Mouse (Mus musculus): ENCODE measurements around the gene Nell2.
A peak's percentile ranks its signal among the peaks of the same experiment; 100 is the strongest.

Nell2 gene

DNA sequence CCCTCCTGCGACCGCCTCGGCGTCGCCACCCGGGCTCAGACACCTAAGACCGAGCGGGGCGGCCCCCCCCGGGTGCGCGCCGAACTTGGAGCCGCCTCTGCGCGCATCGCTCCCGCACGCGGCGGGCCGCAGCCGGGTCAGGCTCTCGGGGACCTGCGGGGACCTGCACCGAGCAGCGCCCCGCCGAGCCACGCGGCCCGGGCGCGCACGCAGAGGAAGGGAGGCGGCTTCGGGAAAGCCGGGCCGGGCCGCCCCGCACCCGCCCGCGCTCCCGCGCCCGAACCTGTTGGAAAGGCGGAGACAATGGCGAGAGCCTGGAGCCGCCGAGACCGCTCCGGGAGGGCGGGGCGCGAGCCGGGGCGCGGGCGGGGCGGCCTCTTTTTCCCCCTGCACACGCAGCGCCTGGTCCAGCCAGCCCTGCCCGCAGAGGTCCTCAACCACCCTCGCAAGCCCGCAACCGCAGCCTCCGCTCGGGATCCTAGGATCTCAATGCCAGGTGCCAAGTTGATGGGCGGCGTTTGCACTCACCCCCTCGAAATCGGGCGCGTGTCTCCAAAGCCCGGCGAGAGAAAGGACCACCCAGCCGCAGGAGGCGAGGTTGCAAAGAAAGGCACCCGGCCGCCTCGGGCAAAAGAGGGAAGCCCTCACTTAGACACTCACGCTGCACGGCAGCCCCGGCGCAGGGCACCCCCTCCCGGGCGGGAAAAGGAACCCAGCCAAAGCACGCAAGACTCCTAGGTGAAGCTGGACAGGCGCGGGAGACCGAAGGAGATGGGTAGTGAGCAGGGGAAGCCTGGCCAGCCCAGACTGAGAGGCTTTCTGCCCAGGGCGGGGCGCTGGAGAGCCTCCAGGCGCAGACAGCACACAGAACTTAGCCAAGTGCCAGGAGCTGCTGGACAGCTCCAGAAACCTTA lies at the start of gene Nell2:
TSS of gene Nell2 (minus strand) at position 612 of the 914 bp plus-strand sequence.
- peak; percentile 76 for ATAC-seq (ENCODE audit: low TSS enrichment)

DNA sequence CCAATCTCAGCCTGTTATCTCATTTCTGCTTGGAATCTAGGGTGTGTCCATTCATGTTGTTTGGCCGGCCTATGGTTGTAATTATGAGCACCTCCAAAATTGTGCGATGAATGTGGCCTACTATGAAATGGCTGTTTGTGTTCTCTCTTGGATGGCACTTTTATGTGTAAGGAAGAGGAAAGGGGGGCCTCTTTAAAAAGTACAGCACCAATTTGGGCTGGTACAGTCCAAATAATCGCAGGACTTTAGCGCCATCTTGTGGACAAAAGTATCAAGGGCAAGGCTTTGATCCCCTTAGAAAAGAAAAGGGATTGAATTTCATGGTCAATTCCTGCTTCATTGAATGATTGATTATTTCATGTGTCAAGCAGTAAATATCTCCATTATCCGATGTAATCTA lies 46.3 kb upstream of the Nell2 start:
- peak; percentile 83; the same call in 1 of the 2 replicates for ATAC-seq (ENCODE audit: low TSS enrichment)

DNA sequence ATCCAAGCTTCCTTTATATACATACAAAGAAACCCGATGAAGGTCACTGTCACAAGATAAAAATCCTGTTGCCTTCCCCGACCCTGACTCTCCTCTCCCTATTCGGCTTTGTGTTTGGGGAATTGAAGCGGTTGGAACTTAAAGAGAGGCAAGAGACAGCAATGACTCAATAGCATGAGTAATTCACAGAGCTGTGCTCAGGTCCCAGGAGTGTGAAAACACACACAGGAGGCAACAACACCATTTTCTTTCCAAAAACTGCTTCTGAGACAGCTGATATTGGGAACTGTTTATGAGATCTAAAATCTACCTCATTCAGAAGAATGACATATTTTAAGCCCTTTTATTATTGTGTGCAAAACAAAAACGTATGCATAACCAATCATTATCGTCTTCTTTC lies 41.2 kb upstream of the Nell2 start:
- ATAC-seq (ENCODE audit: low TSS enrichment) = peak; percentile 64

DNA sequence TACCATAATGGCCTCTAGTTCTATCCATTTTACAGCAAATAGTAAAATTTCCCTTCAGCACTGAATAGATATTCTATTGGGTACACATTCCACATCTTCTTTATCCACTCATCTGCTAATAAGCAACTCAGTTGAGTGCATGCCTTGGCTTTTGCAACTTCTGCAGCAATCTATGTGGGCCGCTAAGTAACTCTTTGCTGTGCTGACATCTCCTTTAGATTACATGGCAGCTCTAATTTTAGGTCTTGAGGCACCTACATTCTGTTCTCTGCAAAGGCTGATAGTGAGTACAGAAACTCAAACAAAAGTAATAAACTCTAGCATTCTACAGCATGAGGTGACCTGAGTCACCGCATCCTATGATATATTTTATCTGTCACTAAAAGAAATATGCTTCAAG lies 36.8 kb upstream of the Nell2 start:
- peak; percentile 64; the same call in 1 of the 2 replicates for ATAC-seq (ENCODE audit: low TSS enrichment)

DNA sequence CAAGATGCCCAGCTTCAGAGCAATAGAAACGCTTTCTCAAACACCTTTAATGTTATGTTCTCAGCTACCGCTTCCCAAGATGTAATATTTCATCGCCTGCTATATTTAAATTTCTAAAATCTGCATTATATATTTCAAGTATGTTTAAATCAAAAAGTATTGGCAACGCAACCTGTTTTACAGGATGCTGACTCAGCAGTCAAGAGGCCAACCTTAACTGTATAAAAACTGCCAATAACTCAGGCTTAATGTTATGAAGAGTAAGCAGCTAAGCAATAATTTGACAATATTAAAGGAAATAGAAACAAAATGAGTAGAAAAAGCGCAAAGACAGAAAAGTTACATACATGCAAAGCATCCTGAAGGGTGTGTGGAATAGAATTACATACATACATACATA lies 32.9 kb upstream of the Nell2 start:
- no peak for ATAC-seq (ENCODE audit: low TSS enrichment)

DNA sequence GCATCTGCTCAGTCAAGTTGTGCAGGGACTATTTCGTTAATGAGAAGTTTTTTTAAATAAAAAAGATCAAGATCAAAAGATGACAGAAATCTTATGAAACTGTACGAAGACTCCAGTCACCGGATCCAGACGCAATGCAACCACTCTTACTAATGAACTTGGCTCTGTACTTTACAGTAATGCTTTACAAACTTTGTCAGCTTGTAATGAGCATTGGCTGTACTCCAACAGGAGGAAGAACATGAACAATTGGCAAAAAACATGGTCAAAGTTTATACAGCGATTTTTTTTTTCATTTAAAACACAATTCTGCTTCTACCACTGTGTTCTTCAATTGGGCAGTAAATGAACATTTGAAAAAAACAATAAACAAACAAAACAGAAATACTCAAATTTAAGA lies 21.7 kb upstream of the Nell2 start:
- no peak for ATAC-seq (ENCODE audit: low TSS enrichment)

DNA sequence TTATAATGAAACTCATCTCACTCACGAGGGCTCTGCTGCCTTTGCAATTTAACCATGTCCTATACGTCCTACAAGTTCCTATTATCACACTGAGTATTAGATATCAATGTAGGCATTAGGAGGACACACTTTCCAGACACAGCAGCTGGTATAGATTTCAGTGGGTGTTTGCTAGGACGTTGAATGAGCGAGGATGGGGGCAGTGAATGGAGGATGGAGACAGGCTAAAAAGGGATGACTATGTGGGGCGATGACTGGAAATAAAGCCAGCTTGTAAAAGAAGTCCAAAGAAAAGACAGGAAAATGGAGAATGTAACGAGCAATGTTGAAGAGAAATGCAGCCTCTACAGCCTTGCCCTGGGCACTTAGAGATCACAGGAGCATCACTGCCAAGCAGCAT lies 14.3 kb upstream of the Nell2 start:
- ATAC-seq (ENCODE audit: low TSS enrichment) = peak; percentile 86

DNA sequence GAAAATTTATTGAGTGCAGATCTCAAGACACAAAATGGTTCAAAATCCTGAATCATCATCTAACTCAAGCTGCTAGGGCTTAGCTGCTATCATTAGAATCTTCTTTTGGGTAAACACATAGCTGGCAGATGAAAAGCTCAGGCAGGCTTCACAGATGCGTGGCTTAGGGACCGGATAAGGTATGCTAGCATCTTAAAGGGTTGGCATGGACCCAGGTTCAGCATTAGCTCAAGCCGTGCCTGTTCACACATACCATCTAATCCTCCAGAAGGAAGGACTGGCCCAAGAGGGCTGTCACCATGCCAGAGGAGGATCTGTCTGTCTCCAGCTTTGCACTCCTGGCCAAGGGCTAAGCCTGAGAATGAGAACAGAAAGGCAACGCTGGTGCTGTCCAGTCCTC lies 8.4 kb upstream of the Nell2 start:
- ATAC-seq (ENCODE audit: low TSS enrichment) = peak; percentile 62

DNA sequence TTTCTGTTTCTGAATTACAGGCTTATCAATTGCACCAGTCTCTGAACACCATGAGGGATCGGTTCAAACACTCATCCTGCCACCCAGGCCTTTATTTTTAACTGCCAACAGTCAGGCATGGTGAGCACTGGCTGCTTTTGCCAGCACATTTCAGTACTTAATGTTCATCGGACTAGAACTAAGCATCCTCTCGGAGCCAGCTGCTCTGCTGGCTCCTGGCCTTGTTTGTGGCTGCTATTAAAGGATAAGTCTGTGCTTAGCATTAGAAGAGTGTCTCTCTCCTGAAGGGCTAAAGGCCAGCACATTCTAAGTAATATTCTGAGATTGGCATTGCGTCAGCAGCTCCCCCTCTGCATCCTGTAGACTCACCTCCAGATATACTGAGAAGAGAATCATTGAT lies 7.9 kb upstream of the Nell2 start:
- peak; percentile 55 for ATAC-seq (ENCODE audit: low TSS enrichment)

DNA sequence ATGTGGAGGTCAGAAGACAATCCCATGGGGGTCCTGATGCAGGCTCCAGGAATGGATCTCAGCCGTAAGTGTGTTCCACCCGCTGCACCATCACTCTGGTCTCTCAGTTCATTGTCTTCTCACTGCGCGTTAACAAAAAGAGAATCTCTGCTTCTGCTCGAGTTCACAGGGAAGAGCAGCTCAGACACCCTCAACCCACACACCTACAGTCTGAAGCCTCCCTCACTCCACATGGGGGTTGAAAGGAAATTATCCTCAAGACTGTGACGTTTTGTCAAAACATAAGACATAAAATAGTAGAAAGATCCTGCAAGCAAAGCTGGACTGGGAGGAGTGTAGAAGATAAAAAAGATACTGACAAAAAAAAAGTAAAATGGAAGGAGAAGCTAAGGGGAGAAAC lies 6.3 kb upstream of the Nell2 start:
- ATAC-seq (ENCODE audit: low TSS enrichment) = peak; percentile 60; the same call in 1 of the 2 replicates

DNA sequence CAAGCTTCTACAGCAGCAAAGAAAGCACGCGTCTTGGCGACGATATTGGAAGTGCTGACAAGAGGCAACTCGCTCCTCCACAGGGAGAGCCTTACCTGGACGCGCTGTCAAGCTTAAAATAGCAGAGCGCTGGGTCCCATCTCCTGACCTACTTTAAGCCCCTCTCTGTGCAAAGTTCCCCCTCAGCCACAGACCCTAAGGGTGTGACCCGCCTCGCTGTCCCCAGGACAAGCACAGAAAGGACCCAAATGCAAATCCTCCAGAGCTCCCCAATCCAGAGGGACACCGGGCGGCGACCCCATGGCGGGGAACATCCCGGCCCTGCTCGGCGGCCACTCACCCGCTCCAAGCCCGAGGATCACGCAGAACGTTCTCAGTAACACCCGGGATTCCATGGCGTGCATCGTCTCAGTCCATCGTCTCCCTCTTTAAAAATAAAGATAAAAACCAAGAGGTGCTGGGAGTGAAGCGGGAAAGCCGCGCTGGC lies 855 bp downstream of the Nell2 start:
- ATAC-seq (ENCODE audit: low TSS enrichment) = peak; percentile 25; the same call in 1 of the 2 replicates

DNA sequence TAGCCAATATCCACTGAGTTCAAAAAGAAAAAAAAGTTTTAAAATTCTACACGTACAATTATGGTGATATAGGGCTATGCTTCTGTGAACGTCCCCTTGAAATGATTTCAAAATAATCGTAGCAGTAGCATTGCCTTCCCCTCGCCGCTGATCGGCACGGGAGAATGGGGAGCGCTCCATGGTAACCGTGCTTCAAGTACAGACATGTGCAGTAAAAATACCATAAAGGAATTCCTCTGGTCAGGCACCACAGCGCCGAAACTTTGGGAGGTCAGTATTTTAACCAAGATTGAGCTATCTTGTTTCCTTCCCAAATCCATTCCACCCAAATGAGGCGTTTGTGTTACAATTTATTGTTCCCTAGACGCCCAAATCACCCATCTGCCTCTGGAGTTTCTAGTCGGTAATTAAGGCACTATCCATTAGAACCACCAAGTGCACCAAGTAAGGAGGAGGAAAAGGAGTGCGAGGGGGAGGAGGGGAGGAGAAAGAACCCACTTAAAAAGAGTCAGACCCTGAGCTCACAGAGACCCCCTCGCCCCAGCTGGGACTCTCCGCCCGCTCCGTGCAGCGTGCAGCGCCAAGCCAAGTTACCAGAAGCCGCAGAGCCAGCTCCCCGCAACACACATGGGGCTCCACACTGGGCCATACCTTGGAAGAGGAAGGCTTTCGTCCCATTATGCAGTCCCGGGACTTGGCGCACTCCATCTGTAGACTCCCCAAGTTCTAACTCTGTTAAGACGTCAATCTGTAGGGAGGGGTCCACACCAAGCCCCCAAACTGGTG lies 1.5 kb downstream of the Nell2 start:
- no peak for ATAC-seq (ENCODE audit: low TSS enrichment)

DNA sequence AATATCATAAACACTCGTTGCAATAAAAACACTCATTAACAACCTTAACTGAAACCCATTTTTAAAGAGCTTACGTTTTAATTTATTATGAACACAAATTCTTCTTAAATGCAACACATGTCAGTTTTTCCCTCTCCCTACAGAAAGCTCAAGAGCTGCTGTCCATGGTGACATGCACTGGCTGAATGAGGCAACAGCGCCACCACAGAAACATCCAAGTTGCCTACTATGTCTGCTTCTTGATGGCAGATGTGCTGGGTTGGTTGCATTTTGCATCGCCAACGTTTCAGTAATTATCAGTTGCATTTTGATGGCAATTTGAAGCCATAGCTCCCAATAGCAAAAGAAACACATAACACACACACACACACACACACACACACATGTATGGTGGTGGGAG lies 2.4 kb downstream of the Nell2 start:
- ATAC-seq (ENCODE audit: low TSS enrichment) = peak; percentile 62; the same call in 1 of the 2 replicates

DNA sequence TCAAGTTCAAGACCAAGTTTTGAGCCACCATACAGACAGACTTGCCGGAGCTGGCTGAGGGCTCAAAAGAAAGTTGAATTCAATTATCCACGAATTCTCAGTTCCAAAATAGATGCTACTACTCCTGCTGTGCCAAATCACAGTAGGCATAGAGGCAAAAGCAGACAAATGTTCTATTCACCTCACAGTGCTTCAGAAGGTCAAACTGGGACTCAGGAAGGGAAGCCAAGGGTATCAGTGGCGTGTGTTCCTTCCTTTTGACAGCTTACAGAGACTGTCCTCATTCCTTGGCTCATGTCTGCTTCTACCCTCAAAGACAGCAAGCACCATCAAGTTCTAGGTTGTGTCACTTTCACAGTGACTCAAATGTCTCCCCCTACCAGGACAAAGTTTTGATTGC lies 10.2 kb downstream of the Nell2 start:
- peak; percentile 36; the same call in 1 of the 2 replicates for ATAC-seq (ENCODE audit: low TSS enrichment)

DNA sequence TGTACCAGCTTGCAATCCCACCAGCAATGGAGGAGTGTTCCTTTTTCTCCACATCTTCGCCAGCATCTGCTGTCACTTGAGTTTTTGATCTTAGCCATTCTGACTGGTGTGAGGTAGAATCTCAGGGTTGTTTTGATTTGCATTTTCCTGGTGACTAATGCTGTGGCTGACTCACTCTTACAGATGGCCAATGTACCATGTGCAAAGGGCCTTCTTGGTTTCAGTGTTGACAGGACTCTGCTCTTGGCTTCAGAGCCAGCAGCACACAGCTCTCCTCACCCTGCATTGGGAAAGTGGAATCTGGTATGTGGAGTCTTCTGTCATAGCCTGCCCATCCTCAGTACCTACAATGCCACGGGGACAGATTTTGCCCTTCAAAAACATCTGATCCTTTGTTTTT lies 15.1 kb downstream of the Nell2 start:
- ATAC-seq (ENCODE audit: low TSS enrichment) = peak; percentile 90

DNA sequence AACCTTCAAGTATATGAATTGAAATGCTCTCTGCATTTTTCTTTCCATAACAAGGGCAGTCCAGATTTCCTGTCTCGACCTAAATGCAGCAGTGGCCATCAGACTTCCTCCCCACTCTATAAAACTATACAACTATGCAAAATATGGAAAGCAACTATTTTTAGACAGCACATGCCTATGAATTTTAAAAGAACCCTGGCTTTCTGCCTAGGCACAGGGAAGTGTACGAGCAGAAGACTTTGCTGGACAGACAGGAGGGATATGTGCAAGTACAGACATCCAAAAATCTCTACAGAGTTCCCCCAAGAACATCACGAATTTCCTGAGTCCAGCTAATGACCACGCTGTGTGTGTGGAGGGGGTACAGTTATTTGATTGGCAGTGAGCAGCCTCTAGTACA lies 32.7 kb downstream of the Nell2 start:
- peak; percentile 40 for ATAC-seq (ENCODE audit: low TSS enrichment)

DNA sequence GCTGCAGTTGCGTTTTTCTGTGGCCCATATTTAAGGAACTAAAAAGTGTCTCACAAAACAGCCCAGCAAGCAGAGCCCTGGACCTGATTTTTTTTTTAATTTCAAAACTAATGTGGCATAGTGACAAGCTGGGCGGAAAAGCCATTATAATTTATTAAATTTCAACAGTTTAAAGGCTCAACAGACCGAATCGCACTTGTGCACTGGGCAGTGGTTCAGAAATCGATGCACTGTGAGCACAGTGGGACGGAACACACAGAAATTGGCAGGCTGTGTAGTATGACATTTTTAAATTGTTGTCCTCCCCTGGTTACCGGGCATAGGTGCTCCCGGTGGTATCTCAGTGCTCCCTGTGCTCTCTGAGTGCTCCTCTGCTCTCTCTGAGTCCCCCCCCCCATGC lies 33.2 kb downstream of the Nell2 start:
- ATAC-seq (ENCODE audit: low TSS enrichment) = no peak

DNA sequence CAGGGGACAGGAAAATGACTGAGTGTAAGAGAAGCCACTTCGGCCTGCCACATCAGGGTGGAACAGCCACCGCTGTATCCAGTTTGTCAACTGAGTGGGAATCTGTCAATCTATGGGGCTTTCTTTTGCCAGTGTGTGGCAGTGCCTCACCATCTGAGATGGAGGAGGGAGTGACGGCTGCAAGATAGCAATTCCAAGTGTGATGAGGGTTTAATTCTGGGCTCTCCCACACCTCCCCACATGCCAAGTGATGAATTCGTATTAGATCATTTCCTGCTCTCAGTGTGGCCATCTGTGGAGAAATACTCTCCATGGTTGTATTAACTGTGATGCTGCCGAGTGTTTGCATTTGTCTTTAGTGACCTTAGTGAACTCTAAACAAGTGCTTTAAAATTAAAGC lies 36.2 kb downstream of the Nell2 start:
- peak; percentile 59 for ATAC-seq (ENCODE audit: low TSS enrichment)

DNA sequence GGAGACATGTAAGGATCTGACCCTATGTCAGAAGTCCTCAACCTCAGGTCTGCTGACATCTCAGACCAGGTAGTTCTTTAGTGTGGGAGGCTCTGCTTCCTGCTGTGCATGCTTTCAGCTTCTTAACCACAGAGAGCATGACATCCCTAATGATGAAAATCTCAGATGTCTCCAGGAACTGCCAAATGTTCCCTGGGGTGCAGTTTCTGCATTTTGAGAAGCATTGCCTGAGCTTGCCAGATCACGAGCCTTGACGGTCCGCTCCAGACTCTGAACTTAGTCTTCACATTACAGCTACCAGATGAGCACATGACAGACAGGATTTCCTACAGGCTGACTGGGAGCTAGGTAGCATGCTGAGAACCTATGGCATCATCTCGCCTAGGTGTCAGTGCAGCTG lies 39.2 kb downstream of the Nell2 start:
- ATAC-seq (ENCODE audit: low TSS enrichment) = no peak

DNA sequence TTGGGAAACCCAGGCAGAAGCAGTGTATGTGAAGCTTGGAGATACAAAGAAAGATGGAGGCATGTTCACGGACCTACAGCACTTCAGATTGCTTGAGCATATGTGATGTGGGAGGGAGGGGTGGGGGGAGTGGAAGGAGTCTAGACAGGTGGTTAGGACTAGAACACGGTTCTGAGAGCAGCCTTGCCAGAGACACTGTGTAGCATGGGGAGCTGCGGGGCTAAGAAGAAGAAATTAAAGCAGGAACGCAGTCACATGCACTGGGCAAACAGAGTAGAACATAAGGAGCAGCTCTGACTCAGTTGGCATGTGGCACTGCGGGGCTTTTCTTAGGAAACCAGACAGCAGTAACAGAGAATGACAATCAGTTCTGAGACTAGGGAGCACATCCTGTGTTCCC lies 40.4 kb downstream of the Nell2 start:
- ATAC-seq (ENCODE audit: low TSS enrichment) = peak; percentile 82

DNA sequence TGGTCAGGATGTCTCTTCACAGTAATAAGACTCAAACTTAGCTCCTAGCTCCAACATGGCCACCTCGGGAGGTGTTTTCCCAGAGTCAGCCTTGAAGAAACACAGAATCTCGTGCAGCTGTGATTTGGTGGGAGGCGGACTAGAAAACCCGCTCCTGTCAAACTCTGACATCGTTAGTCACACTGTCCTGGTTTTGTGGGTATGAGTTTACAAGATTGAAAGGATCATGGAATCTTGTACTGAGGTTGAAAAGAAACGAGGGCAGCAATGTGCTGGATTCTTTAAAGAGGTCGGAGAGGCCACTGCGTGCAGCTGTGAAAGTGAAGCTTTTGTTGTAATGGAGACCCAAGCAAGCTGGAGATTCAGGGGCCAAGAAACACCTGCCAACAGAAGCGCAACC lies 46.4 kb downstream of the Nell2 start:
- ATAC-seq (ENCODE audit: low TSS enrichment) = no peak

DNA sequence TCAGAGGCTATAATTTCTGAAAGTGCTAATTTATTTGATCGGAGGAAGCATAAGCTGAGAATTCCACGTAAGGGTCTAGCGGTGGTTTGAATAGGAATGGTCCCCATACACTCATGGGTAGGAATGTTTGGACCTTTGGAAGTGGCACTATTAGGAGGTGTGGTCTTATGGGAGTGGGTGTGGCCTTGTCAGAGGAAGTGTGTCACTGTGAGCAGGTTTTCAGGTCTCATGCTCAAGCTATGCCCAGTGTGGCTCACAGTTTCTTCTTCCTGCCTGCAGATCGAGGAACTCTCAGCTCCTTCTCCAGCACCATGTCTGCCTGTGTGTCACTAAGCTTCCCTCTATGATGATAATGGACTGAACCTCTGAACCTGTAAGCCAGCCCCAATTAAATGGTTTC lies 46.8 kb downstream of the Nell2 start:
- ATAC-seq (ENCODE audit: low TSS enrichment) = no peak

DNA sequence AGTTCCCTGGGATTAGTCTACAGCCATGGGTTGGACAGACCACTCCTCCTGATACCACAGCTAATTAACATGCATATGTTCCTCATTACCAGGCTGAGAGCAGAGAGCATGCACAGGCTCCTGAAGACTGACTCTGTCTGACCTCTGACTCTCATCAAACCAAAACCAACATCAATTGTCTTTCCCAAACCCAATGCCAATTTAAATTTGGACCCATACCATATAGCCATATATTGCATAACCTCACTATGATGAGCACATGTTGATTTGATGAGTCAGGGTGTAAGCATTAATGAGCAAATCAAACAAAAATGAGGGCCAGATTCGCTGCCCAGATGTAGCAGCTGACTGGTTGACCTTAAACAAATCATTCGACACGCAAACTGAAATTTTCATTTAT lies 51.9 kb downstream of the Nell2 start:
- no peak for ATAC-seq (ENCODE audit: low TSS enrichment)

All from frontal cortex, adult (tissue).